Mouse (Mus musculus) right cerebral cortex, postnatal 14 days (tissue): ENCODE measurements around the gene Arid1b.

Source experiments
- DNase-seq: peaks from one replicate; pipeline ENCODE4 v3.0.0; 2022

Arid1b gene

GRCm38 (mm10) chr17:5196508-5196907, 202.4 kb downstream of the Arid1b start:
- DNase-seq, result no peak

GRCm38 (mm10) chr17:5197083-5197482, 203.0 kb downstream of the Arid1b start:
- DNase-seq, result no peak

GRCm38 (mm10) chr17:5197765-5198164, 203.6 kb downstream of the Arid1b start:
- no peak for DNase-seq

GRCm38 (mm10) chr17:5198252-5198651, 204.1 kb downstream of the Arid1b start:
- no peak for DNase-seq

GRCm38 (mm10) chr17:5198811-5199210, 204.7 kb downstream of the Arid1b start:
- DNase-seq, result no peak

- no peak for DNase-seq
Observed at GRCm38 (mm10) chr17:5200638-5201037, 206.5 kb downstream of the Arid1b start.

- peak; percentile 60 for DNase-seq
Observed at GRCm38 (mm10) chr17:5201859-5202598, 207.9 kb downstream of the Arid1b start.

GRCm38 (mm10) chr17:5202756-5203155, 208.6 kb downstream of the Arid1b start:
- no peak for DNase-seq

- no peak for DNase-seq
Observed at GRCm38 (mm10) chr17:5203346-5204102, 209.4 kb downstream of the Arid1b start.

- no peak for DNase-seq
Observed at GRCm38 (mm10) chr17:5204103-5204665, 210.1 kb downstream of the Arid1b start.

- DNase-seq, result no peak
Observed at GRCm38 (mm10) chr17:5205163-5205581, 211.0 kb downstream of the Arid1b start.

GRCm38 (mm10) chr17:5206731-5207130, 212.6 kb downstream of the Arid1b start:
- DNase-seq, result no peak

- no peak for DNase-seq
Observed at GRCm38 (mm10) chr17:5207881-5208280, 213.7 kb downstream of the Arid1b start.

- no peak for DNase-seq
Observed at GRCm38 (mm10) chr17:5208362-5208761, 214.2 kb downstream of the Arid1b start.

GRCm38 (mm10) chr17:5209076-5209475, 214.9 kb downstream of the Arid1b start:
- DNase-seq, result no peak

GRCm38 (mm10) chr17:5210101-5210727, 216.1 kb downstream of the Arid1b start:
- DNase-seq, result no peak

GRCm38 (mm10) chr17:5210891-5211290, 216.8 kb downstream of the Arid1b start:
- DNase-seq, result no peak

- DNase-seq, result no peak
Observed at GRCm38 (mm10) chr17:5212166-5212565, 218.0 kb downstream of the Arid1b start.

- DNase-seq, result no peak
Observed at GRCm38 (mm10) chr17:5213441-5213840, 219.3 kb downstream of the Arid1b start.

- DNase-seq, result no peak
Observed at GRCm38 (mm10) chr17:5215352-5215751, 221.2 kb downstream of the Arid1b start.

- DNase-seq, result no peak
Observed at GRCm38 (mm10) chr17:5216965-5217546, 222.9 kb downstream of the Arid1b start.

GRCm38 (mm10) chr17:5217852-5218845, 224.0 kb downstream of the Arid1b start:
- DNase-seq, result no peak
